In genomic region chr10:95557337-95557828, GRCm38 (mm10) we compare ENCODE assay signal across 8 mouse cellular contexts. TPM values are rescaled to one million over a fixed set of nuclear protein-coding genes. Genes with fewer than 3 reads are reported as not detected.
DNase-seq lines count a peak whose midpoint lies in the region; ATAC-seq and TF ChIP-seq lines count a peak whose summit lies in the region.

No protein-coding gene starts in this region.

- H3K4me1 ChIP-seq in hindbrain, embryonic 11.5 days (replicated peaks; ENCODE audit: control insufficient read depth, insufficient read depth, low read length): no peaks in the 10 kb centered on the region
- peaks cover 19% of the 10 kb centered on the region for H3K4me1 ChIP-seq in hindbrain, embryonic 14.5 days (replicated peaks; ENCODE audit: control insufficient read depth, insufficient read depth, low read length)
- peaks cover 2% of the 10 kb centered on the region; the same call in 1 of the 2 replicates for H3K4me1 ChIP-seq in bone marrow, adult 2 months (ENCODE audit: control insufficient read depth, insufficient read depth, low read length)

- H3K27ac ChIP-seq in hindbrain, embryonic 11.5 days (ENCODE audit: low read depth, low read length): no peak overlapping the region
- H3K27ac ChIP-seq in hindbrain, embryonic 14.5 days: no peak overlapping the region
- H3K27ac ChIP-seq in bone marrow, adult 2 months (ENCODE audit: control insufficient read depth, insufficient read depth, low read depth, low read length, poor library complexity): no peak overlapping the region

- no peaks in the 10 kb centered on the region for H3K36me3 ChIP-seq in hindbrain, embryonic 11.5 days (ENCODE audit: control insufficient read depth, insufficient read depth, low read length)
- no peaks in the 10 kb centered on the region for H3K36me3 ChIP-seq in hindbrain, embryonic 14.5 days (replicated peaks; ENCODE audit: control insufficient read depth, insufficient read depth)

- peak; percentile 74 for TF ChIP-seq CTCF in bone marrow, adult 2 months (IDR thresholded peaks at IDR 0.05; ENCODE audit: control insufficient read depth, insufficient read depth, low read length)

- 83% methylated on average over 5 of the region's 5 CpGs for WGBS in hindbrain, embryonic 11.5 days
- WGBS in hindbrain, embryonic 14.5 days: 84% methylated on average over 5 of the region's 5 CpGs
- WGBS in bone marrow, adult 2 months: 87% methylated on average over 5 of the region's 5 CpGs

- no peak for TF ChIP-seq POLR2A in bone marrow, adult 2 months (IDR thresholded peaks at IDR 0.05; ENCODE audit: borderline replicate concordance, control insufficient read depth, low read depth, low read length)

- peak; percentile 49 for DNase-seq in hindbrain, embryonic 11.5 days (ENCODE audit: low spot score)
- no peak for DNase-seq in hindbrain, embryonic 14.5 days (ENCODE audit: low spot score)
- DNase-seq in lung, postnatal 14 days: peak; percentile 49
- DNase-seq in frontal cortex, postnatal 14 days (ENCODE audit: low spot score in 2 of 2): no peak
- DNase-seq in gastrocnemius, adult 18-20 months (ENCODE audit: low spot score): no peak
- DNase-seq in left cerebral cortex, adult 18-20 months (ENCODE audit: low spot score in 2 of 2): no peak

- no peaks in the 10 kb centered on the region for H3K27me3 ChIP-seq in hindbrain, embryonic 11.5 days (ENCODE audit: control insufficient read depth, insufficient read depth, low read length)
- H3K27me3 ChIP-seq in hindbrain, embryonic 14.5 days (ENCODE audit: control insufficient read depth, insufficient read depth, low read length): no peaks in the 10 kb centered on the region

- H3K4me3 ChIP-seq in hindbrain, embryonic 11.5 days (ENCODE audit: low read depth, low read length): no peak overlapping the region
- no peak overlapping the region for H3K4me3 ChIP-seq in hindbrain, embryonic 14.5 days (replicated peaks; ENCODE audit: low read length)
- no peak overlapping the region for H3K4me3 ChIP-seq in bone marrow, adult 2 months (replicated peaks; ENCODE audit: control insufficient read depth, low read depth, low read length)

- no peak overlapping the region for H3K9ac ChIP-seq in hindbrain, embryonic 11.5 days (ENCODE audit: low read depth, low read length)
- no peak overlapping the region for H3K9ac ChIP-seq in hindbrain, embryonic 14.5 days

- H3K4me2 ChIP-seq in hindbrain, embryonic 11.5 days (replicated peaks; ENCODE audit: low read depth, low read length): no peak overlapping the region
- no peak overlapping the region for H3K4me2 ChIP-seq in hindbrain, embryonic 14.5 days (replicated peaks)

- no peaks in the 10 kb centered on the region for H3K9me3 ChIP-seq in hindbrain, embryonic 11.5 days (ENCODE audit: control insufficient read depth, low read length)
- no peaks in the 10 kb centered on the region for H3K9me3 ChIP-seq in hindbrain, embryonic 14.5 days (ENCODE audit: control insufficient read depth, low read length)

- no peak; the same call in 1 of the 2 replicates for ATAC-seq in hindbrain, embryonic 11.5 days (ENCODE audit: low FRiP score)
- ATAC-seq in hindbrain, embryonic 14.5 days (ENCODE audit: low FRiP score): no peak
- ATAC-seq in CD4-positive, CD25-positive, alpha-beta regulatory T cell, adult 4 months: peak; percentile 71

RNA-seq across cellular contexts. Expression of gene Nudt4, which starts 6.6 kb away (rescaled TPM):
- polyA plus RNA-seq in hindbrain, embryonic 11.5 days (2014; fragmentation: Nextera tagmentation; extraction: Ambion mirVana): 120 and 133 TPM in 2 replicates
- polyA plus RNA-seq in hindbrain, embryonic 14.5 days (2014; fragmentation: Nextera tagmentation; extraction: Ambion mirVana): 98.9 and 102 TPM in 2 replicates
- 1 to 10 TPM; 7.0 to 9.1 TPM for polyA plus RNA-seq in CD4-positive, CD25-positive, alpha-beta regulatory T cell, adult 4 months (2017; shearing (Covaris generic))
- 89.7 and 95.9 TPM in 2 replicates for polyA plus RNA-seq in bone marrow, adult 2 months (2011; ENCODE audit: insufficient read depth, insufficient read length, low replicate concordance, missing spikeins)
- total RNA-seq in gastrocnemius, adult 18-20 months (2021): 100 to 1,000 TPM; 287 to 374 TPM
- total RNA-seq in left cerebral cortex, adult 18-20 months (2021): 100 to 1,000 TPM; 140 to 145 TPM

RNA-seq across cellular contexts. Expression of gene Ube2n, which starts 42.4 kb away (rescaled TPM):
- polyA plus RNA-seq in hindbrain, embryonic 11.5 days (2014; fragmentation: Nextera tagmentation; extraction: Ambion mirVana): 471 and 495 TPM in 2 replicates
- polyA plus RNA-seq in hindbrain, embryonic 14.5 days (2014; fragmentation: Nextera tagmentation; extraction: Ambion mirVana): 371 and 400 TPM in 2 replicates
- 100 to 1,000 TPM; 307 to 309 TPM for polyA plus RNA-seq in CD4-positive, CD25-positive, alpha-beta regulatory T cell, adult 4 months (2017; shearing (Covaris generic))
- polyA plus RNA-seq in bone marrow, adult 2 months (2011; ENCODE audit: insufficient read depth, insufficient read length, low replicate concordance, missing spikeins): 77.1 and 80.7 TPM in 2 replicates
- total RNA-seq in gastrocnemius, adult 18-20 months (2021): 10 to 100 TPM; 65.4 to 75.4 TPM
- total RNA-seq in left cerebral cortex, adult 18-20 months (2021): 100 to 1,000 TPM; 199 to 202 TPM

RNA-seq across cellular contexts. Expression of gene Mrpl42, which starts 55.6 kb away (rescaled TPM):
- 297 and 300 TPM in 2 replicates for polyA plus RNA-seq in hindbrain, embryonic 11.5 days (2014; fragmentation: Nextera tagmentation; extraction: Ambion mirVana)
- 261 and 297 TPM in 2 replicates for polyA plus RNA-seq in hindbrain, embryonic 14.5 days (2014; fragmentation: Nextera tagmentation; extraction: Ambion mirVana)
- polyA plus RNA-seq in CD4-positive, CD25-positive, alpha-beta regulatory T cell, adult 4 months (2017; shearing (Covaris generic)): 100 to 1,000 TPM; 167 TPM
- polyA plus RNA-seq in bone marrow, adult 2 months (2011; ENCODE audit: insufficient read depth, insufficient read length, low replicate concordance, missing spikeins): 69.8 and 80.9 TPM in 2 replicates
- total RNA-seq in gastrocnemius, adult 18-20 months (2021): 100 to 1,000 TPM; 309 to 340 TPM
- 10 to 100 TPM; 75.6 to 79.6 TPM for total RNA-seq in left cerebral cortex, adult 18-20 months (2021)

Comparison
In these comparisons a context has a peak if more than half of its experiments do, and no peak if none do; other contexts are left out.
1. DNase-seq: peak in hindbrain, embryonic 11.5 days (single experiment) and lung, postnatal 14 days (single experiment); none in hindbrain, embryonic 14.5 days (single experiment), frontal cortex, postnatal 14 days (0 of 2), gastrocnemius, adult 18-20 months (single experiment) and left cerebral cortex, adult 18-20 months (0 of 2).